Mouse (Mus musculus) lung, adult 2 months (tissue): ENCODE measurements at regions not wholly inside any gene's neighbourhood (a gene's known extent, or its start where the extent isn't known, plus 50 kb on each side); places are given as distances from the start of the nearest gene placed in this dataset.

Source experiments
- CTCF ChIP-seq: fragments of 200-500 bp; IDR thresholded peaks from 2 replicates; pipeline ENCODE4 v1.5.1; 2011; ENCODE audit warnings: mild to moderate bottlenecking, low read length, control low read depth; ENCODE audit not compliant: insufficient read depth
- POLR2A ChIP-seq: fragments of 200-500 bp; IDR thresholded peaks from 2 replicates; pipeline ENCODE4 v1.6.1; 2011; ENCODE audit warnings: low read depth, mild to moderate bottlenecking, control low read depth, low read length, borderline replicate concordance; ENCODE audit errors: extremely low read depth

- no peak for TF ChIP-seq CTCF
- no peak for TF ChIP-seq POLR2A
These were observed 81.2 kb upstream of the Gm6993 start for GRCm38 (mm10) chr12:31159378-31159777.
